Mouse (Mus musculus): ENCODE results near the gene Cetn4.

Cetn4 gene

DNA sequence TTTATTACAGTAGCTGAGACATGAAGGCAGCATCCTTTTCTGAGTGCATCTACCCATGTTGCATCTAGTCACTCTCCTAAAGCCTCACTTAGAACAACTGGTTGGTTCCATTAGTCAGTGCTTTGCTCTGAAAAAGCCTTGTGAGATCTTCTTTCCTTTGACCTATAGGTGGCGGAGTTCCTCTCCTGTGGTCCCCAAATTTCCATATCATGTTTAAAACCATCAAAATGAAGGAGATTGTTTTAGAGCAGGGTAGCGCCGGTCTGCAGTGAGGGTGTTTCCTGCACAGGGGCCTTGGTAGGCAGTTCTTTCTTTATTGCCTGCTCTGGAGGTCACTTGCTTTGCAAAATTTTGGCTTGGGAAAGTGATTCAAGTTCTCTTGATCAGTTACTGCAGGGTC is 11.8 kb upstream of the Cetn4 start:
- POLR2A ChIA-PET, result interaction anchor here in 2 of 4 experiments (1.2 to 1.4 kb wide), 2 partner anchors 12 kb away, joined by 5 to 6 read pairs; partner anchors contain the start of genes Bbs12 (in 2 of the 2) and Cetn4 (in 2 of the 2)
- CTCF ChIA-PET, result interaction anchor here in 3 of 4 experiments (0.6 to 1.5 kb wide), 8 partner anchors 14 to 252 kb away, joined by 3 to 6 read pairs (median 4); partner anchors contain the start of genes Nudt6 (in 1 of the 3) and Spata5 (in 1 of the 3)

DNA sequence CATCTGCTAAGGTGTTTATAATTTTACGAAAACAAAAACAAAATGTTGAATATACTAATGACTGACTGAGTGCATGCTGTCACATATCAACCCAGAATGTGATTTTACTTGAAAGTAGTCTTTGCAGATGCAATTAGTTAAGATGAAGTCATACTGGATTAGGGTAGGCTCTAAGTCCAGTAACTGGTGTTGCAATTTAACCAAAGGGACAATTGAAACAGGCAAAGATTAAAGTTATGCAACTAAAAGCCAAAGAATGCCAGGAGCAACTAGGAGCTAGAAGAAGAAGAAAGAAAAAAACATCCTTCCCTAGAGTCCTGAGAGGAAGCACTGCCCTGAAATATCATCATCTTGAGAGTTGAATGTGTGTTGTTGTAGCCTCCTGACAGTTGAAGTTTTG is 3.7 kb upstream of the Cetn4 start:
- ChIA-PET POLR2A (interaction anchor here in 1 of 4 experiments (2.0 kb wide), 1 partner anchor 12 kb away, joined by 4 read pairs; no protein-coding TSS in a partner anchor), CTCF (no interaction called here)

DNA sequence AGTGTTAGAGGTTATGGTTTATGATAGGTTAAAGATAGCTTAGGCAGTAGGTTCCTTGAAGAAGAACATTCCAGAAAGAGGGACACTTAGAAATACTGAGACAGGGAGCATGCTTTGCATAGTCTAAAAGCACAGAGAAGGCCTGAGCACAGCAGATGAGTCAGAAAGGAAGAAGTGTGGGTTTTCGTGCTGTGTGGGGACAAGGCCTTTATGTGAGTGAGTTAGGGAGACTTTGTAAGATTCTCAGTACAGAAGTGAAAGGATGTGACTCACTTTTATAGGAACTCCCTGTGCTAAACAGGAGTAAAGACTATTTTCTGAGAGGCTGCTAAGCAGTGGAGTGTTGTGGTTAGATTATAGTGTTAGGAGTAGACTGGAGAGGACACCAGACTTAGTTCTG is 863 bp upstream of the Cetn4 start:
- POLR2A ChIA-PET, result interaction anchor here in 1 of 4 experiments (0.5 to 2.0 kb wide), 5 partner anchors 11 to 183 kb away, joined by 3 to 6 read pairs (median 4); no protein-coding TSS in a partner anchor
- CTCF ChIA-PET, result no interaction called here

DNA sequence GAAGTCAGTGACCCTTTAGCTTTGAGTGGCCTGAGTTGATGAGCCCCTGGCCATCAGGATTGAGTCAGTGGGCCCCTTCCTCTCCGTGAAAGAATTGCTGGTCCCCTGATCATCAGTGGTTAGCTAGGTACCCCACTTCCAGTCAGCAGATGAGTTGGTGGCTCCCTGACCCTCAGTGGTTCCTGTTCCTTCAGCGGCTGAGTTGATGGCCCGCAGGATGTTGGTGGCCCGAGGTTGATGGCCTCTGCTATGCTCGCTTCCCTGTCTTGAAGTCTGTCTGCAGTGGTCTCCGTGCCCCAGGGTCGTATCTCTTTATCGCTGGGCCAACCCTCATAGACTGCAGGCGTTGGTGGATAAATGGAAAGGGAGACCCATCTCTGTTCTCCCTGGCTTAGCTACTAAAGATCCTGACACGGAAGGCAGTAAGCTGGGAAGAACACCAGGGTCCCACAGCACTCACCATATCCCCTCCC is 575 bp downstream of the Cetn4 start:
- POLR2A ChIA-PET, result interaction anchor here in 3 of 4 experiments (0.6 to 2.0 kb wide), 23 partner anchors 8 to 1311 kb away, joined by 3 to 15 read pairs (median 4); partner anchors contain the start of genes Nudt6 (in 2 of the 3) and Spata5 (in 2 of the 3)
- CTCF ChIA-PET, result interaction anchor here in 3 of 4 experiments (0.6 to 1.6 kb wide), 8 partner anchors 9 to 232 kb away, joined by 3 to 20 read pairs (median 4); partner anchors contain the start of genes Nudt6 (in 1 of the 3) and Spata5 (in 1 of the 3)

DNA sequence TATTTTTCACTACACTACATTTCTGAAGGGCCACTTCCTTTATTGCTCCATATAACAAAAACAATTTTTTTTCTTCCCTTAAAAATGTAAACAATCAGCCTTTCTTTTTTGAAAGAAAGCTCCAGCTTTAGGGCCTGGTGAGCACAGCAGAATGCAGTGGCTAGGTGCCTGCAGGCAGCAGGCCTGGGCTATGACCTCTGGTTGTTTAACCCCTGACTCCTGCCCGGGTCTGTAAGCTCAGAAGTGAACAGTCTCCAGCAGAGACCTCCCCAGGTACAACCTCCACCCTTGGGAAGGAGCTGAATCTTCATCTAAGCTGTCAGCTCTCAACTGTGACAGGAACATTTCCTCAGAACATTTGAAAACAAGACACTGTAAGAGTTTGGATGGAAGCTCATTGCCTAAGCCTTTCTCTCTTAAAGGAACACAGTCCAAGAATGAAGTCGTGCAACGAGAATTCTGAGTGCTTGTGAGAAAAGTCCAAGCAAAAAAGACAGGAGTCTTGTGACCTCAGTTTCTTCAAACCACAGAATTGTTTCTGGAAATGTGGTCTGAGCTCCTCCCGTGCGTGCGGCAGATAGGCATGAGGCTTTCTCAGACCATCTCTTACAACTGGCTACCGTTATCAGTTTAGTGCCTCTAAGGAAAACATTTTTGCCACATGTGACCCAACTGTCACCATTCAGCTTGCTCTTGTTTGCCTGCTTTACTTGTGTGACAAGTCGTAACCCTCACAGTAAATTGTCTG is 8.9 kb downstream of the Cetn4 start:
- ChIA-PET POLR2A (interaction anchor here in 3 of 4 experiments (0.6 to 2.4 kb wide), 6 partner anchors 8 to 336 kb away, joined by 3 to 14 read pairs (median 4); partner anchors contain the start of genes Bbs12 (in 2 of the 3) and Cetn4 (in 2 of the 3)), CTCF (interaction anchor here (0.6 to 2.7 kb wide), 18 partner anchors 8 to 1647 kb away, joined by 3 to 20 read pairs (median 4); partner anchors contain the start of genes Bbs12 (in 2 of the 4), Cetn4 (in 1 of the 4), Nudt6 (in 1 of the 4) and Spata5 (in 1 of the 4))

DNA sequence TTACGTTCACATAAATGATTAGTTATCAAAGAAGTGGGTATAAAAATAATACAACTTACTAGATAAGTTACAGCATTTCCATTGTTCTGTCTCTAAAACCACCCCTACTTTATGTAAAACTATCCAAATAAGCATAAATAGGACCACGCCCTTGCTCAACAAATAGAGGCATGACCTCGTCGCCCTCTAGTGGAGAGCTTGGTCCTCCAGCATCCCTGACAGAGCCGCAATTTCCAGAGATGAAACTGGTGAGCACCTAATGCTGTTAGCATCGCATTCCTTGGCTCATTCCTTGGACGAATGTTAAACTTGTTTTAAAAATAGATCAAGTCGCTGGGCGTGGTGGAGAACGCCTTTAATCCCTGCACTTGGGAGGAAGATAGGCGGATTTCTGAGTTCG is 9.8 kb downstream of the Cetn4 start:
- POLR2A ChIA-PET, result interaction anchor here in 2 of 4 experiments (0.7 to 2.4 kb wide), 5 partner anchors 9 to 335 kb away, joined by 4 to 14 read pairs (median 4); partner anchors contain the start of genes Bbs12 (in 2 of the 2) and Cetn4 (in 2 of the 2)
- CTCF ChIA-PET, result interaction anchor here (0.6 to 2.7 kb wide), 18 partner anchors 9 to 614 kb away, joined by 3 to 20 read pairs (median 4); partner anchors contain the start of genes Bbs12 (in 2 of the 4), Cetn4 (in 1 of the 4), Nudt6 (in 1 of the 4) and Spata5 (in 1 of the 4)

DNA sequence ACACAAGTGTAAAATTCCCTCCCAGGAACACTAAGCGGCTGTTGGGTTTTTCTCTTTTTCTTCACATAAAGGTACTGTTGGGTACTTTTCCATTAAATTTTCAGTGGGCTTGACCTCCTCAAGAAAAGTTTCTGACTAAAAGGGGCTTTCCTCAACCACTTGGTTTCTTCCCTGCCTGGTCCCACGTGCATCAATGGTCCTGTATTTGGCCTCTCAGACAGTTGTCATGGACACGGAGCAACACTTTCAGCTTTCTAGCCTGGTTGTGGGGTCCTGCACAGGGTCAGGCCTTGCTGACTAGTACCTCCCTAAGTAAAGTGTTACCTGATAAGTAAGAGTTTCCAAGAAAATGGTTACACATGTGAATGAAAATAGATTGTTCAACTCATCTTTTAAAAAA is 13.0 kb downstream of the Cetn4 start:
- POLR2A ChIA-PET, result interaction anchor here in 1 of 4 experiments (0.5 kb wide), 1 partner anchor 154 kb away, joined by 3 read pairs; no protein-coding TSS in a partner anchor
- CTCF ChIA-PET, result interaction anchor here in 1 of 4 experiments (1.2 kb wide), 1 partner anchor 96 kb away, joined by 3 read pairs; no protein-coding TSS in a partner anchor

DNA sequence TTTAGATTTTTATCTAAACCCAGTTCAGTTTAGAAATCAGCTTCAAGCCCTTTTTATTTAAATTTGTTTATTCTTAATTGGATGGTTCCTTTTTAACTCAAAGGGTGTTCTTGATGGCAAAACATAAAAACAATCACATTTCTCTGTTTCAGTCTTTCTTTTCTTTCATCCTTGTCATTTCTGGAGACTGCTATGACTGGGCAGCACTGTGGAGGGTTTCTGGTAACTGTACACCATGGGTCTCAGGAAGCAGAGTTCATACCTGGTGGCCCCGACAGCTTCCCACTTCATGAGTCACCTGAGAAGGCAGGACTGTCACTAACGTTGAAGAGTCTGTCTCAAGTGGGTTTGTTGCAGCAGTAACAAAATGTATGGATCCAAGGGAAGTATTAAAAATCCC is 19.9 kb downstream of the Cetn4 start:
- POLR2A ChIA-PET, result interaction anchor here in 1 of 4 experiments (1.4 kb wide), 1 partner anchor 20 kb away, joined by 3 read pairs; the partner anchor contains the start of genes Bbs12 and Cetn4
- CTCF ChIA-PET, result interaction anchor here in 1 of 4 experiments (0.7 kb wide), 1 partner anchor 10 kb away, joined by 4 read pairs; no protein-coding TSS in a partner anchor

DNA sequence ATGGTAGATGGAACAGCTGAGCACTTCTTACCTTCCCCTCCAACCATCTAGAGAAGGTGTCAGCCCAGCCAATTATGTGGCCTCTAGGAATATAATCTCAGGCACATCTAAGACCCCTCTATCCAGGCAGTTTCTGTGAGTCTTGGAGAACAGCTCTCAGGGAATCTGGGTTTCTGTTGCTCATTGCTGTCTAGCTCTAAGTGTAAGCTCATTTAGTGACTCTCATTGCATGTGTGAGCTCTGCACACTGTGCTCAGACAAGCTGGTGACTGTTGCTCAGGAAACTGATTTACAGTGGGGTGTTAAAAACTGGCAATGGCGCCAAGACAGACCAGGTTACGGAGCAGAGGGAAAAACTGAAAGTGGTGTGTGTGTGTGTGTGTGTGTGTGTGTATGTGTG is 20.6 kb downstream of the Cetn4 start:
- POLR2A ChIA-PET, result interaction anchor here in 1 of 4 experiments (0.6 kb wide), 1 partner anchor 897 kb away, joined by 3 read pairs; no protein-coding TSS in a partner anchor
- CTCF ChIA-PET, result no interaction called here

DNA sequence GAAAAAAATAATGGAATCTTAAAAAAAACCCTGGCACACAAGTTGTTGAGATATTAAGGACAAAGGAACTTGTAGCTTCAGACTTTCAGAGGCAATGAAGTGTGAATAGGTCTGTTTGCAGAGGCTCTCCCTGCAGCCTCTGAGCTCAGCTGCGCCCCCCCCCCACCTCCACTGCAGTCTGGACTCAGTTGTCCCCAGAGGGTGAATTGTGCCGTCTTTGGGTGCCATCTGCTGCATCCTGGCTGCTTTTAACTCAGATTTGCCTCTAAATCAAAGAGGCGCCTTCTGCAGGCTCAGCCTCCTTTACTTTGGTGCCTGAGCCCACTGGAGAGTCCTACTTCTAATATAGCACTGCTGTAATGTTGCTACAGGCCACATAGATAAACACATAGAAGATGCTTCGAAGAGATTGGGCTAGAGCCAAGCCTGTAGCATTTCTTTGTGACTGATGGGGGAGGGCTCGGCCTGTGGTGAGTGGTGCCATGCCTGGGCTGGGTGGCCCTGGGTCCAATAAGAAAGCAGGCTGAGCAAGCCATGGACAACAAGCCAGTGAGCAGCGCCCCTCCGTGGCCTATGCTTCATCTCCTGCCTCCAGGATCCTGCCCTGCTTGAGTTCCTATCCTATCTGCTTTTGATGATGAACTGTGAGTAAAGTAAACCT is 21.5 kb downstream of the Cetn4 start:
- POLR2A ChIA-PET, result interaction anchor here in 1 of 4 experiments (0.7 kb wide), 1 partner anchor 26 kb away, joined by 3 read pairs; no protein-coding TSS in a partner anchor
- CTCF ChIA-PET, result interaction anchor here in 1 of 4 experiments (0.6 kb wide), 1 partner anchor 46 kb away, joined by 3 read pairs; no protein-coding TSS in a partner anchor

DNA sequence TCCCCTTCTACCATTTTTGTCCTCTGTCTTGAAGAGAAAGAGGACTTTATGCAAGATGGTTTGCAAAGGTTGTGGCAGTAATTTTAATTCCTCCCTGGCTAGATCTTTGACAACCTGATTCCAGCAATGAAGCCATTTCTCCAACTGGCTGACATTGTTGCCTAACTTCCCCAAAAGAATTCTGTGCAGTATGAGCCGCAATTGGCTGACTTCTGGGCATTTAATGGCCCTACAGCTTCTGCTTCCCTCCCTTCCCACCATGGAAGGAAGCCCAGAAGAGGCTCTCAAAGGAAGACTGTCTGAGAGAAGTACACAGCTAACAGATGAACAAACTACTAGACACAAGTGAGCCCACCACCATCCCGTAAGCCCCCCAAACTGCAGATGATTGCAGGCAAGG is 23.3 kb downstream of the Cetn4 start:
- ChIA-PET CTCF (interaction anchor here in 1 of 4 experiments (0.6 to 0.7 kb wide), 2 partner anchors 717 to 940 kb away, joined by 3 read pairs; partner anchors contain the start of gene Ccna2), POLR2A (interaction anchor here in 1 of 4 experiments (0.6 kb wide), 1 partner anchor 131 kb away, joined by 5 read pairs; the partner anchor contains the start of genes Nudt6 and Spata5)

DNA sequence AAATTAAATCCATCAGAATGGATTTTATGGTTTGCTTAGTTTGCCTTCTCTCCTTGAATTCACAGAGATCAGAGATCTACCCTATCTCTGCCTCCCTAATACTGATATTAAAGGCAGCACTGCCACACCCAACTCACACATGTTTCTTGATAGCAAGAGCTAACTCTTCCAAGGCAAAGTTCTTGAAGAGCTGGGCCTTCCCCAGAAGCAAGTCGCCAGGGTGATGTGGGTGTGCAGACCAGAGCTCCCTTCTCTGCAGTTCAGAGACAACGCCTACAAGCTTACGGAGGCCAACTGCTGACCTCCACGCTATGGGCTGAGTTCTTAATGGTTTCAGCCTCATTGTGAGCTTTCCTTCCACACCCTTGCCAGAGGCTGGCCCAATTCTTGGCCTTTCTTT is 29.3 kb downstream of the Cetn4 start:
- ChIA-PET POLR2A (no interaction called here), CTCF (no interaction called here)

DNA sequence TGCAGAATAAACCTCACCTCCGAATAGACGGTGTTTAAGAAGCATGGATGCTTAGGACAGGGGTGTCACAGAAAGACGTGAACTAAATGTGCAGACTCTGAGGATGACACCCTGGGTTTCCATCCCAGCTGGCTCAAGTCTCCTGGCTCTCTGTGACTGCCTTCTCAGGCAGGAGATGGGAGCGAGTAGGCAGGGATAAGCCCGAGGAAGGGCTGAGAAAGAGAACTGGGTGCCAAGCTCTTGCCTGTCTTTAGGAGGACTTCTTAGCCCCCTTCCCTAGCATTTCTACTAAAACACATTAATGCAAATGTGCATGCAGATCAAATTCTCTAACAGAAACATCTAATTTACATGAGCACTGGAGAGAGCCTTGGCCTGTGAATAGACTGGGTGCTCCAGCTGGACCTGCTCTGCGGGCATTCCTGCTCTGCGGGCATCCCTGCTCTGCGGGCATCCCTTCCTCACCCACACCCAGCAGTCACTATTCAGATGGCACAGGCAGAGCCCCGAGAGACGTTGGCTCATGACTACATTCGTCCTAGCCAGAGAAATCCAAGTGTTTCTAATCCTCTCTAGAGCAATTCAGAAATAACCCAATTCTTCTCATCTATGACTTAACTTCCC is 30.1 kb downstream of the Cetn4 start:
- POLR2A ChIA-PET, result interaction anchor here in 1 of 4 experiments (0.7 kb wide), 1 partner anchor 99 kb away, joined by 4 read pairs; no protein-coding TSS in a partner anchor
- CTCF ChIA-PET, result interaction anchor here in 1 of 4 experiments (0.6 kb wide), 1 partner anchor 246 kb away, joined by 3 read pairs; no protein-coding TSS in a partner anchor

DNA sequence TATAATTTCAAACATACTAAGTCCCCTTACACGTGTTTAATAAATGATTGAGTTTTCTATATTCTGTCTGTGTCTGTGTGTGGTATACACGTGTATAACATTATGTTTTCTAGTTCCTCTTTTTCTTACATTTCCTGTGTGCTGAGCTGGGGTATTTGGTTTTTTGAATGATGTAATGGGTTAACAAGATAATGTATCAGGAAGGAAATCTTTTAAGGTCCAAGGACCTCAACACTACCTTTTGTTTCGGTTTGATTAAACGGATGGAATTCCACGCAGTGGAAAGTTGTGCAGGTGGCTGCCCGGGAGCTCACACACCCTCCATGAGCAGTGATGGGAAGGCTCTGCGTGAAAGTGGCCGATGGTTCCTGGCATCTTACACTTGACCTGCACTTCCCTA is 31.6 kb downstream of the Cetn4 start:
- POLR2A ChIA-PET, result no interaction called here
- CTCF ChIA-PET, result interaction anchor here in 1 of 4 experiments (1.6 kb wide), 1 partner anchor 10 kb away, joined by 4 read pairs; no protein-coding TSS in a partner anchor

DNA sequence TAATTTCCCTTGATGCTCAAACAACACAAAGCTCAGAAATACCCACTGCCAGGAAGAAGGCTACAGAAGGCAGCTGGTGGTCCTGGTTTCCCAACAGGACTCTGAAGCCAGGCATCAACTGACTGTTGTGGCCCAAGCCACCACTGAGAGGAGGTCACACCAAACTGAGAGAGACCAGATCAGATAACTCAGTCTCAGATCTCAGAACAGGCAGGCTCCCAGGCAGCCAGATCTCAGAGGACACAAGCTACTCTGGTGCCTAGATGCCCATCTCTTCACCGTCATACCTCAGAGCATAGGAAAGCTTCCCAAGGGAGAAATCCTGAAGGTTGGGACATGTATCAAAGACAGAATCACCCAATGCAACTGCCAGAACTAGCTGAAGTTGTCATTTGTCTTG is 32.3 kb downstream of the Cetn4 start:
- POLR2A ChIA-PET, result no interaction called here
- CTCF ChIA-PET, result interaction anchor here in 1 of 4 experiments (1.6 kb wide), 1 partner anchor 9 kb away, joined by 4 read pairs; no protein-coding TSS in a partner anchor

DNA sequence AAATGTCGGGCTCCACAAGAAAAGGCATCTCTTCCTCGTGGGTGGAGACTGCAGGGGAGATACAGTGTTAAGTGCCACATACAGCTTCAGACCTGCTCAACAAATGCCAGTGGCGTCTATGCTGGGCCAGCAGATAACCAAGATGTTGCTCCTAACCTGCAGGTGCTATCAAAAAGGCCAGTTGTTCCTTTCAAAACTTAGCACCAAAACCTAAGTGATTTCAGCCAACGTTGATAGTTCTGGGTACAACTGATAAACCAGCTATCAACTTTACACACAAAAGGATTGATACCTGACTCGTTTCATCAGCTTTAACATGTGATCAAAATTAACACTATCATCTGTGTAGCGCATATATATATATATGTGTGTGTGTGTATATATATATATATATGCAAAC is 37.8 kb downstream of the Cetn4 start:
- ChIA-PET POLR2A (no interaction called here), CTCF (no interaction called here)

DNA sequence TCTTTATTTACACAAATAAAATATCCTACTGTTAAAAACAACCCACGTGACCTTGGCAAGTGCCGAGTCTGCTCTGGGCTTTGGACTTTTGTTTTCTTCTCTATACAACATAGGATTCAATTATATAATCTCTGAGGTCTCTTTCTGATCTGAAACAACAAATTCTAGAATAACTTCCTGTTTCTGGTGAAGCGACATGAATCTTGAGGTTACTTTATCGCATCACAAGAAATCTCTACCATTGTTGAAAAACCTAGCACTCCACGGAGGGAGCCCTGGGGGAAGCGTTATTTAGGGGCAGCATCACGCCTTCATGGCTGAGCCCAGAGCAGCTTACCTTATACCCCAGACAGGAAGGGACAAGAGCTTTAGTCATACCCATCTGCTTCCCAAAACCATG is 39.4 kb downstream of the Cetn4 start:
- POLR2A ChIA-PET, result no interaction called here
- CTCF ChIA-PET, result no interaction called here

DNA sequence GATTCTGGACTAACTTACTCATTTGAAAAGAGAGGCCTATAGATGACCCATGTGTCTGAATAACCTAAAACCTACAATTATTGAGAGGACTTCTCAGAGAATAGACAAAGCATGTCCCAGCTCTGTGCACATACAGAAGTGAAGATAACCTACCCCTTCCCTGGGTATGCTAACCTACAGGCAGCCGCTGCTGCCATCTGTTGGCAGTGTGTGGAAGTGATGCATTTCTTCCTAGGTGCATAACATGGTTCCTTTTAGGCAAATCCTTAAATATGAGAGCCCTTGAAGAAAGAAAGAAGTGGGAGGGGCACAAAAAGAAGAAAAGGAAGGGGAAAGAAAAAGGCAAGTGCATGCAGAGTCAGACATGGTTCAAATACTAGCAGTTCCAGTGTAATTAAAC is 41.3 kb downstream of the Cetn4 start:
- ChIA-PET POLR2A (no interaction called here), CTCF (interaction anchor here in 2 of 4 experiments (0.5 to 1.5 kb wide), 5 partner anchors 9 to 143 kb away, joined by 3 to 4 read pairs (median 3); no protein-coding TSS in a partner anchor)
